Mouse (Mus musculus): ENCODE results near the gene Gm26727.
"Not testable (repeated sequence)": the region's sequence is repeated elsewhere in the genome, so short reads cannot be mapped to it uniquely, and the experiment has no call there.

The Gm26727 gene

DNA sequence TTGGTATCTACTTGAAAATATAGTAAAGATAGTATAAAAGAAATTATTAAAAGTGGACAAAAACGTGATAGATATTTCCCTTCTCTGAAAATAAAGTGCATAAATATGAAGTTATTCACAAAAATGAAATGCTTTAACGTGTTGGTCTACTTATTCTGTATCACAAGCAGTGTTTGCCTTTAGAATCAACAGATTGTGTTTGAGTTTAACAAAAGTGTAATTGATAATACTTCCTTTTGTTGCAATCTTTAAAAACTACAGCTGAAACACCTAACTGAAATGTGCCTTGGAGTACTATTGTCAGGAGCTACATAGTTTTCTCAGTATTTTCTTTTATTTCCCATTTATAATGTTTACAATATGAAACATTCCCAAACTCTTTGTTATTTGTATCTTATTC is at the start of gene Gm26727:
TSS of gene Gm26727 (minus strand) at position 101 of the 400 bp plus-strand sequence.
- no peak for DNase-seq

GRCm38 (mm10) chr2:67481051-67481450 is 48.1 kb upstream of the Gm26727 start:
- no peak for DNase-seq

DNA sequence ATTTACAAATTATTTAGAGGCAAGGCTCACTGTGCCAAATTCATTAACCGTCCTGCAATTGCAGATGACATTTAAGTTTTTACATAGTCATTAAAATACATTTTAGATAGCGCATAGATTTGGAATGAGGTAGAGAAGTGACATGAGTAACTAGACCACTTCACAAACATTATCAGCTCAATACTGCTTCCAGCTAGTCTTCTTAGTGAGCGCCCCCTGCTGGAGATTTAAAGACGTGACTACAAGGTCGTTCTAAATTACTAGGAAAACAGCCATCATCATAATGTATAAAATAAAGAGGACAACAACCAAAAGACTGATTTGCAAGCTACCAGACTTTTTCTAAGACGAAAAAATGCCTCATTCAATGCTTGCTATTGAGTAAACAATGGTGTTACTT is 44.8 kb upstream of the Gm26727 start:
- DNase-seq = peak; percentile 86 to 89

DNA sequence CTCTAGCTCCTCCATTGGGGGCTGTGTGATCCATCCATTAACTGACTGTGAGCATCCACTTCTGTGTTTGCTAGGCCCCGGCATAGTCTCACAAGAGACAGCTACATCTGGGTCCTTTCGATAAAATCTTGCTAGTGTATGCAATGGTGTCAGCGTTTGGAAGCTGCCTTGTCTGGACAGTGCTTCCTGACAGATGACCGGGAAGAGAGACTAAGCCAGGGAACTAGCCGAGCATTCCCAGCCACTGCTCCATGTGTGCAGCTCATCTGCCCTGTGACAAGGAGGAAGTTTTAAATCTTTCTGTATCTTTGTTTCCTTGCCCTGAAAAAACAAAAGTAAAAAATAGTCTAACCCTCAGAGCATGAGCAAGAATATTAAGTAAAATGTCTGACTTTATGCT is 37.0 kb upstream of the Gm26727 start:
- not testable (repeated sequence) for DNase-seq

DNA sequence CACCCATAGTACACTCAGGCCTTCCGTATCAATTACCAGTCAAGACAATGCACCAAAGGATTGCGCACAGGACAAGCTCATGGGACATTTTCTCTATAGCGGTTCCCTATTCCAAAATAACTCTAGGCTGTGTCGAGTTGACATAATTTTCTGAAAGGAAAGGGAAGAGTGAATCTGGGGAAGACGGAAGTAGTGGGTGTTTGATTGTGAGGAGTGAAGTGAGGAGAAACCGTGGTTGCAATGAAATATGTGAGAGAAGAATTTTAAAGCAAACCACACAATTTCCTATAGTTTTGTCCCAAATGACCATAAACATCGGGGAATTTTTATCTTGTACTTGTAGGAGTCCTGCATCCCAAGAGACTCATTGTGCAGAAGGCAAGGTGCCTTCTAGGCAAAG is 34.1 kb upstream of the Gm26727 start:
- DNase-seq = no peak

- DNase-seq = no peak
Observed at GRCm38 (mm10) chr2:67460857-67461256, 27.9 kb upstream of the Gm26727 start.

DNA sequence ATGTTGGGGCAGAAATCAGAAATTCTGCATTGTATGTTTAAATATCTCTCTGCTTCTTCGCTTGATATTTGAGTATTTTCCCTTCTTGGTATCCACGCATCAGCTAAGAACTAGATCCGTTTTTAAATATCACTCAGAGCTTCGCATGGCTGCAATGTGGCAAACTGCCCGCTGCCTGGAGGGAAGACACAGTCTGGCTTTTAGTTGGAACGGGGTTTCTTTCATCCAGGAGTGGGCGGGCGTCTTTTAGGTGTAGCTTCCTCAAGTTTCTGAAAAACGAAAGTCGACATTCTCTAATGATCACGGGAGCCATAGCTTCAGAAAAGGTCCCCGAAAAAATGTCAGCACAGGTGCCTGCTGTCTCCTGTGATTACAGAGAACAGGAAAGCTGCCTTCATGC is 14.2 kb upstream of the Gm26727 start:
- peak; percentile 81 to 85 for DNase-seq

GRCm38 (mm10) chr2:67446772-67447171 is 13.8 kb upstream of the Gm26727 start:
- DNase-seq = no peak

DNA sequence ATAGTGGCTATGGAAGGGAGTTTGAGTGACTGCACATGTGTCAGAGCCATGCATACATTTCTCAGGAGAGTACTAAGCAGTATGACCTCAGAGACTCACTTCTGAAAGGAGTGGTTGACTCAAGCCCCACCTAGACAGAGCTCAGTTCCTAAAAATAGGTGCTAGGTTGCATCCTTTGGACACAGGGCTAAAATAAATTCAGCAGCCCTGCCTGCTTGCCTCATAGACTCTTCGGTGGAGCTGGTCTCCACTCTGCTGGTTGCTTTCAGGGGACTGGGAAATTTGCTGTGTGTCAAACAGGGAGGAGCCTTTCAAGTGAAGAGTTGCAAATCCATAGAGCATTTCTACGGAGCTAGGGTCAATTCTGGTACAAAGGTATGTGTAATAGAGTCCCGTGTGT is 12.8 kb upstream of the Gm26727 start, which contains the start of gene Xirp2:
TSS of gene Xirp2 (plus strand) at position 223 of the 400 bp plus-strand sequence.
- DNase-seq = no peak

DNA sequence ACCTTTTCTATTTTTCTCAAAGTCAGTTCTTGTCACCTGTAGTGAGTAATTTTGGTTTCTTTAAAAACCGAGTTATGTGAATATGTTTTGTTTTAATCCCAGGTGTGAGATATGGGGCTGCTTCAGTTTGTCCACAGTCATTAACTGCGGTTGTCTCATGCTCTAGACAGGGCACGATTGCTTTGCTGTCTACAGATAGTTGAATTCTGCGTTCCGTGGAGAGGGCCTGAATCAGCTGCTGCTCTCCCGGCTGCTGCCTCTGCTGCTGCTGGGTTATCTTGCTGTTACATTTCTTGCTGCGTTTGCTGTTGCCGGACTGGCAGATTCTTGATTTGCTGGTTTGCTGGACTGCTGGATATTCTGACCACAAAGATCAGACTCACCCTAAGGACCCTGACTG is 5.3 kb upstream of the Gm26727 start:
- no peak for DNase-seq

DNA sequence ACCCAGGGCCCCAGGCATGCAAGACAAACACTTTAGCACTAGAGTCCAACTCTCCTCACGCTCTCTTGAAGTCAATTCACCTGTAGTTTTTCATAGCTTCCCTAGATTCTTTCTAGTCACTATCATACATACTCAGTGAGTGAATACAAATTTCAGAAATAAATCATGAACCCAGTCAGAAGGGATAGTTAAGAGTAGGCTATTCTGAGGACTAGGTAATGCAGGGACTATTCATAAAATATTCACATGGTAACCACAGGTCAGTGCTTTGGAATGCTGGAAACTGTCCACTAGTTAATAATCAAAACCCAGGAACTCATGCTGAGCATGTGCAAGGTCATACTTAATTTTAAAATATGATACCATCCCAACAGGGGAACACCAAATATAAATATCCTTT is 10.2 kb downstream of the Gm26727 start:
- no peak for DNase-seq

GRCm38 (mm10) chr2:67420853-67421252 is 12.1 kb downstream of the Gm26727 start:
- no peak for DNase-seq

GRCm38 (mm10) chr2:67413425-67413824 is 19.6 kb downstream of the Gm26727 start, which contains the start of gene Gm21830:
Gm21830 (plus strand) TSS chr2:67413725.
- not testable (repeated sequence) for DNase-seq
